Mouse (Mus musculus): ENCODE results near the gene Man1a. TPM values are rescaled to one million over a fixed set of nuclear protein-coding genes. Genes with fewer than 3 reads are reported as not detected.
A peak's percentile ranks its signal among the peaks of the same experiment; 100 is the strongest.

Man1a gene
- polyA plus RNA-seq, 2 experiments = 11.9 to 14.2 TPM

DNA sequence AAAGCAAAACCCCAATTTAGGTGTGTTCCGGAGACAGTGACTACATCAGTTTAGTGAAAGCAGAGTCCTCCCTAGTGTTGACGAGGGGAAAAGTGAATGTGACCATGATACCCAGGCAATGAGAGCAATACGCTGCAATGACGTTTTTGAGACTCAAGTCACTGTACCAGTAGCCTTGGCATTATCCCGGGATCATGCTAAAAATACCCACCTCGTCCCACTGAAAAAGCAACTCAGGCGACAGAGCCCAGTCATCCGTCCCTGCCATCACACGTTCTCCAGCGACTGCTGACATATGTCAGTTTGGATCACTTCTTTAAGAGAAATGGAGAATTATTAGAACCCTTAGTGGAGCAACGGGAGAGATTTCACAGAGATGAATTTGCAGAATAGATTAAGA is 13.6 kb downstream of the Man1a start:
- ATAC-seq (ENCODE audit: low FRiP score, low read depth) (no peak), DNase-seq (ENCODE audit: low spot score) (no peak)
- Histone ChIP-seq H3K4me1 (ENCODE audit: control insufficient read depth, insufficient read depth, low read length) (peaks cover 8% of the 10 kb centered on the region; the same call in 1 of the 2 replicates), H3K27ac (replicated peaks; ENCODE audit: low read depth, low read length) (no peak overlapping the region), H3K4me3 (replicated peaks; ENCODE audit: low read length) (no peak overlapping the region), H3K27me3 (ENCODE audit: control insufficient read depth, insufficient read depth, low read length) (no peaks in the 10 kb centered on the region), H3K4me2 (replicated peaks; ENCODE audit: low read depth, low read length, severe bottlenecking) (no peak overlapping the region), H3K36me3 (ENCODE audit: control insufficient read depth, insufficient read depth, low read length) (no peaks in the 10 kb centered on the region; the same call in 1 of the 2 replicates), H3K9me3 (ENCODE audit: control insufficient read depth, low read length) (no peaks in the 10 kb centered on the region), H3K9ac (ENCODE audit: low read depth, low read length, severe bottlenecking) (no peak overlapping the region)
- WGBS = 85% methylated on average over 11 of the region's 11 CpGs
- TF ChIP-seq POLR2A (IDR thresholded peaks at IDR 0.05; ENCODE audit: borderline replicate concordance, extremely low read depth, insufficient read depth, insufficient read length) = no peak

DNA sequence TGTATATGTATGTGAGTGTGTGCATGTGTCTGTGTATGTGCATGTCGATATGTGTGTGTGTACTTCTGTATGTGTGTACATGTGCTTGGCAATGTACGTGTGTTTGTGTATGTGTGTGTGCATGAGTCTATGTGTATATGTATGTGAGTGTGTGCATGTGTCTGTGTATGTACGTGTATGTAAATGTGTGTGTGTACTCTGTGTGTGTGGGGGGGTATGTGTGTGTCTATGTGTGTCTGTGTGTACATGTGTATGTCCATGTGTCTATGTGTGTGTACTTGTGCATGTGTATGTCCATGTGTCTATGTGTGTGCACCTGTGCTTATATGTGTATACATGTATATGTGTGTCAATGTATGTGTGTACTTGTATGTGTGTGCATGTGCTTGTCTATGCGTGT is 15.2 kb downstream of the Man1a start:
- Histone ChIP-seq H3K27ac (replicated peaks; ENCODE audit: low read depth, low read length) (no peak overlapping the region), H3K9me3 (ENCODE audit: control insufficient read depth, low read length) (no peaks in the 10 kb centered on the region), H3K4me3 (replicated peaks; ENCODE audit: low read length) (no peak overlapping the region), H3K36me3 (ENCODE audit: control insufficient read depth, insufficient read depth, low read length) (no peaks in the 10 kb centered on the region; the same call in 1 of the 2 replicates), H3K4me1 (ENCODE audit: control insufficient read depth, insufficient read depth, low read length) (peaks cover 8% of the 10 kb centered on the region; the same call in 1 of the 2 replicates), H3K27me3 (ENCODE audit: control insufficient read depth, insufficient read depth, low read length) (no peaks in the 10 kb centered on the region), H3K9ac (ENCODE audit: low read depth, low read length, severe bottlenecking) (no peak overlapping the region), H3K4me2 (replicated peaks; ENCODE audit: low read depth, low read length, severe bottlenecking) (no peak overlapping the region)
- ATAC-seq (ENCODE audit: low FRiP score, low read depth) (no peak), DNase-seq (ENCODE audit: low spot score) (no peak)
- WGBS = 92% methylated on average over 4 of the region's 4 CpGs
- TF ChIP-seq POLR2A (IDR thresholded peaks at IDR 0.05; ENCODE audit: borderline replicate concordance, extremely low read depth, insufficient read depth, insufficient read length) = no peak

DNA sequence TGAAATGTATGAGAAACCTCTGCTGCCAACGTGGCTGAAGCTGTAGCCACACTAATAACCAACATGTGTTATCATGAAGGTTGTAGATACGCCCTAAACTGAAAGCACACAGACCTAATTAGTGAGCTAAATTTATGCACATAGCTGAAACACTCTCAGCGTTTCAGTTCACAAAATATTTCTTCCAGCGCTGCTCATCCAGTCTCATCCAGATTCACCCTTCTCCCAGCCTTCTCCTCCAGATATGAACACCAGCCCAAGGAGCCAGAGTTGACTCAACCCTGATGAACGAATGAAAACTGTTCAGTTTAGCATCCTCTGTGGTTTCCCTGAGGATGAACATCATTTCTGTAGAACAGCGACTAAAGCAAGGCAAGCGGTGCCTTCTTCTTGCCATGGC is 15.8 kb downstream of the Man1a start:
- H3K9ac ChIP-seq (ENCODE audit: low read depth, low read length, severe bottlenecking) = no peak overlapping the region
- no peaks in the 10 kb centered on the region for H3K9me3 ChIP-seq (ENCODE audit: control insufficient read depth, low read length)
- ATAC-seq (ENCODE audit: low FRiP score, low read depth) = no peak
- no peak overlapping the region for H3K4me2 ChIP-seq (replicated peaks; ENCODE audit: low read depth, low read length, severe bottlenecking)
- no peaks in the 10 kb centered on the region; the same call in 1 of the 2 replicates for H3K36me3 ChIP-seq (ENCODE audit: control insufficient read depth, insufficient read depth, low read length)
- H3K4me1 ChIP-seq (ENCODE audit: control insufficient read depth, insufficient read depth, low read length) = peaks cover 8% of the 10 kb centered on the region; the same call in 1 of the 2 replicates
- no peak overlapping the region for H3K27ac ChIP-seq (replicated peaks; ENCODE audit: low read depth, low read length)
- DNase-seq (ENCODE audit: low spot score) = no peak
- no peaks in the 10 kb centered on the region for H3K27me3 ChIP-seq (ENCODE audit: control insufficient read depth, insufficient read depth, low read length)
- TF ChIP-seq POLR2A (IDR thresholded peaks at IDR 0.05; ENCODE audit: borderline replicate concordance, extremely low read depth, insufficient read depth, insufficient read length) = no peak
- WGBS = 67% methylated on average over 7 of the region's 7 CpGs
- no peak overlapping the region for H3K4me3 ChIP-seq (replicated peaks; ENCODE audit: low read length)

DNA sequence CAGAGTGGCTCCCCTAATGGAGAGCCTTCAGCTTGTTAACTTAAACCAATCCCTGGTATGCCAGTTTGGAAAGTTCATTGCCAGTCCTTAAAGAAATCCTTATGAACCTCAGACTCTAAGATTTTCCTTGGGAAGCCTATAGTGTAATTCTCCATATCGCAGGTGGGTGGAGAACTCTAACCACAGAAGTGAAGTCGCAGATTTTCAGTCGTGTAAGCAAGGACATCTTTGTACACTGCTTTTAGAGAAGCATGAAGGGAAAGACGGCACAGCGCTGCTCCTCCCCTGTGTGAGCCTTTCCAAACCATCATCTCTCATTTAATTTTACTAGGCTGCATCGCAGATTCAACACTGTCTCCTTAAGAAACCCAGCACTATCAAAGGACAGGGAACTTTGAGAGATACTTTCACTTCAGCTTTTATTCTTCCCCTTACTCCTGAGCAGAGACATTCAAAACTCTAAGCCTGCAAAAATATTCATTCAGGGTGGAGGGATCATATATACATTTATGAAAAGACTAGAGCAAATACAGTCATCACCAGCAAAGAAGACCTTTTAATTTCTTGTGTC is 16.6 kb downstream of the Man1a start:
- ATAC-seq (ENCODE audit: low FRiP score, low read depth) = no peak
- Histone ChIP-seq H3K4me3 (replicated peaks; ENCODE audit: low read length) (no peak overlapping the region), H3K36me3 (ENCODE audit: control insufficient read depth, insufficient read depth, low read length) (no peaks in the 10 kb centered on the region; the same call in 1 of the 2 replicates), H3K9me3 (ENCODE audit: control insufficient read depth, low read length) (no peaks in the 10 kb centered on the region), H3K27ac (replicated peaks; ENCODE audit: low read depth, low read length) (no peak overlapping the region), H3K27me3 (ENCODE audit: control insufficient read depth, insufficient read depth, low read length) (no peaks in the 10 kb centered on the region), H3K4me2 (replicated peaks; ENCODE audit: low read depth, low read length, severe bottlenecking) (no peak overlapping the region), H3K4me1 (ENCODE audit: control insufficient read depth, insufficient read depth, low read length) (peaks cover 8% of the 10 kb centered on the region; the same call in 1 of the 2 replicates), H3K9ac (ENCODE audit: low read depth, low read length, severe bottlenecking) (no peak overlapping the region)
- DNase-seq (ENCODE audit: low spot score) = peak; percentile 26
- 41% methylated on average over 6 of the region's 6 CpGs for WGBS
- no peak for TF ChIP-seq POLR2A (IDR thresholded peaks at IDR 0.05; ENCODE audit: borderline replicate concordance, extremely low read depth, insufficient read depth, insufficient read length)

DNA sequence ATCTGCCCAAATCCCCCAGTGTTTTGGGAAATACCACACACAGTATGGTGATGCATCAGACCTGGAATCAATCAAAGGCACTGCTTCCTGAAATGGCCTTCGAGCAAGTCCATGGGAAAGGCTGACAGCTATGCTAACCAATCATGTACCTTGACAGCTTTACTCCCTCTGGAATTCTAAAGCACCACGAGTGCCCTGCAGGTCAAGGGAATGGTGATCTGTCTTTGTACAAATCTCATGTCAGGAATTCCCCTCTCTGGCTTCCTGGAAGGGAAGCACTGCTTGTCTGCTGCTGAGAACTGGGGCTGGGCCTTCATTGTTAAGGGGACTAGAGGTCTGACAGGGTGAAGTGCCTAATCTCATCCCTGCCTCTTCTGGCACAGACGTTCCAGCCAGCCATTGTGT is 17.3 kb downstream of the Man1a start:
- no peak overlapping the region for H3K27ac ChIP-seq (replicated peaks; ENCODE audit: low read depth, low read length)
- ATAC-seq (ENCODE audit: low FRiP score, low read depth) = no peak
- H3K4me3 ChIP-seq (replicated peaks; ENCODE audit: low read length) = no peak overlapping the region
- WGBS = 8% methylated on average over 3 of the region's 3 CpGs
- TF ChIP-seq POLR2A (IDR thresholded peaks at IDR 0.05; ENCODE audit: borderline replicate concordance, extremely low read depth, insufficient read depth, insufficient read length) = no peak
- no peaks in the 10 kb centered on the region for H3K9me3 ChIP-seq (ENCODE audit: control insufficient read depth, low read length)
- H3K4me2 ChIP-seq (replicated peaks; ENCODE audit: low read depth, low read length, severe bottlenecking) = no peak overlapping the region
- H3K4me1 ChIP-seq (ENCODE audit: control insufficient read depth, insufficient read depth, low read length) = peaks cover 6% of the 10 kb centered on the region; the same call in 1 of the 2 replicates
- H3K27me3 ChIP-seq (ENCODE audit: control insufficient read depth, insufficient read depth, low read length) = no peaks in the 10 kb centered on the region
- no peak overlapping the region for H3K9ac ChIP-seq (ENCODE audit: low read depth, low read length, severe bottlenecking)
- H3K36me3 ChIP-seq (ENCODE audit: control insufficient read depth, insufficient read depth, low read length) = no peaks in the 10 kb centered on the region; the same call in 1 of the 2 replicates
- no peak for DNase-seq (ENCODE audit: low spot score)
